Mouse (Mus musculus) C2C12 (cell line): ENCODE measurements around the gene Cox8a. TPM values are rescaled to one million over a fixed set of nuclear protein-coding genes. Genes with fewer than 3 reads are reported as not detected.

Experiments used
- H3K27me3 ChIP-seq: one replicate; pipeline ENCODE4 v1.6.1; 2011; ENCODE audit not compliant: control insufficient read depth, insufficient read depth, insufficient read length
- H3K36me3 ChIP-seq: one replicate; pipeline ENCODE4 v1.6.1; 2011; ENCODE audit not compliant: control insufficient read depth, insufficient read depth
- H3K4me3 ChIP-seq: one replicate; pipeline ENCODE4 v1.5.1; 2011; ENCODE audit warnings: mild to moderate bottlenecking, control low read depth; ENCODE audit not compliant: poor library complexity, insufficient read depth, severe bottlenecking
- H3K79me2 ChIP-seq: one replicate; pipeline ENCODE4 v1.6.1; 2011; ENCODE audit not compliant: control insufficient read depth, insufficient read depth
- H3K79me3 ChIP-seq: one replicate; pipeline ENCODE4 v1.6.1; 2011; ENCODE audit warnings: low read depth, control low read depth
- H3ac ChIP-seq: one replicate; pipeline ENCODE3; 2011; ENCODE audit warnings: low read depth; ENCODE audit not compliant: control insufficient read depth, insufficient read length
- CEBPB ChIP-seq: IDR thresholded peaks from one replicate; pipeline ENCODE4 v1.6.1; 2011; ENCODE audit warnings: low read depth, mild to moderate bottlenecking, control low read depth, moderate library complexity
- CTCF ChIP-seq: IDR thresholded peaks from one replicate; pipeline ENCODE4 v1.5.1; 2011; ENCODE audit not compliant: control insufficient read depth, insufficient read depth, insufficient read length
- FOSL1 ChIP-seq: IDR thresholded peaks from one replicate; pipeline ENCODE4 v1.8.0; 2011; ENCODE audit warnings: mild to moderate bottlenecking, low read length; ENCODE audit not compliant: poor library complexity, insufficient read depth, severe bottlenecking
- MAX ChIP-seq: IDR thresholded peaks from one replicate; pipeline ENCODE4 v1.6.1; 2011; ENCODE audit warnings: mild to moderate bottlenecking, control low read depth
- MYOD1 ChIP-seq: IDR thresholded peaks from one replicate; pipeline ENCODE4 v1.6.1; 2011; ENCODE audit warnings: low read depth; ENCODE audit not compliant: control insufficient read depth, insufficient read length
- MYOG ChIP-seq: IDR thresholded peaks from one replicate; pipeline ENCODE4 v1.6.1; 2011; ENCODE audit not compliant: control insufficient read depth, insufficient read length; ENCODE audit errors: extremely low read depth
- USF1 ChIP-seq: IDR thresholded peaks from one replicate; pipeline ENCODE4 v1.6.1; 2011; ENCODE audit warnings: low read depth, mild to moderate bottlenecking, control low read depth, moderate library complexity
- polyA plus RNA-seq: library from polyadenylated mRNA; unstranded; fragments of >200 nt; fragmentation: generic; extraction: Trizol; gene quantifications from one replicate; pipeline ENCODE4 v1.2.1, GENCODE M21; 2012; ENCODE audit warnings: missing spikeins

The Cox8a gene
- polyA plus RNA-seq, 1 experiment, result 960 TPM

DNA sequence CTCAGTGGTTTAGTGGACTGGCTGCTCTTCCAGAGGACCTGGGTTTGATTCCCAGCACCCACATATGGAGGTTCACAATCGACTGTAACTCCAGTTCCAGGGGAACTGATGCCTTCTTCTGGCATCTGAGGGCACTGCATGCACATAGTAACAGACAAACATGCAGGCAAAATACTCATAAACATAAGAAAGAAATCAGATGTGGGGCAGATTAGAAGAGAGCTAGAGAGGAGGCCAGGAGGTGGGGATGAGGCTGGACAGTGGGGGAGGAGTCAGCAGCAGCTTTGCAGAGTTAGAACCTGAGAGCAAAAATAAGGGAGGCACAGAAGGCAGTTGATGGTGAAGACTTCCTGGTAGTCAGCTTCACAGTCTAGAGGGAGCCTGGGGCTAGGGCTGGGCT is 45.2 kb upstream of the Cox8a start:
- Histone ChIP-seq H3K27me3 (no peaks in the 10 kb centered on the region), H3K79me2 (no peaks in the 10 kb centered on the region), H3K4me3 (no peak overlapping the region), H3K36me3 (no peaks in the 10 kb centered on the region), H3K79me3 (no peaks in the 10 kb centered on the region), H3ac (no peak overlapping the region)
- no peak for TF ChIP-seq CTCF
- no peak for TF ChIP-seq MYOG
- TF ChIP-seq USF1, result no peak
- no peak for TF ChIP-seq MYOD1
- no peak for TF ChIP-seq CEBPB
- TF ChIP-seq MAX, result no peak
- TF ChIP-seq FOSL1, result no peak

GRCm38 (mm10) chr19:7261964-7262363 is 44.5 kb upstream of the Cox8a start:
- Histone ChIP-seq H3K4me3 (no peak overlapping the region), H3K79me3 (no peaks in the 10 kb centered on the region), H3K79me2 (no peaks in the 10 kb centered on the region), H3K27me3 (no peaks in the 10 kb centered on the region), H3ac (no peak overlapping the region), H3K36me3 (no peaks in the 10 kb centered on the region)
- TF ChIP-seq USF1 (no peak), FOSL1 (no peak), MYOG (no peak), MAX (no peak), CEBPB (no peak), CTCF (no peak), MYOD1 (no peak)

DNA sequence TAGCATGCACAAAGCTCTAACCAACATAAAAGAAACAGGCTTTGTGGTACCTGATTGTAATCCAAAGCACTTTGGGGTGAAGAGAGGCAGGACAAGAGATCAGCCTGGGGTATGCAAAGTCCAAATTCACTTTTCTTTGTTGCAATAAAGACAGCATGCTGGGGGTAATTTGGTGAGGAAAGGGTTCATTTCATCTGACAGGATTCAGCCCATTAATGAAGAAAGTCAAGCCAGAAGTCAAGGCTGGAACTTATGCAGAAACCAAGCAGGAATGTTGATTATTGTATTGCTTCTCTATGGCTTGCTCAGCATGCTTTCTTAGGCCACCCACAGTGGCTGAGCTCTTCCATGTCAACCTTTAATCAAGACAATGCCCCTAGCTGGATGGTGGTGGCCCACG is 44.1 kb upstream of the Cox8a start:
- Histone ChIP-seq H3K79me2 (no peaks in the 10 kb centered on the region), H3K4me3 (no peak overlapping the region), H3K27me3 (no peaks in the 10 kb centered on the region), H3K36me3 (no peaks in the 10 kb centered on the region), H3ac (no peak overlapping the region), H3K79me3 (no peaks in the 10 kb centered on the region)
- TF ChIP-seq CEBPB (no peak), MAX (no peak), MYOG (no peak), FOSL1 (no peak), USF1 (no peak), MYOD1 (no peak), CTCF (no peak)

GRCm38 (mm10) chr19:7257881-7258280 is 40.5 kb upstream of the Cox8a start:
- no peaks in the 10 kb centered on the region for H3K79me3 ChIP-seq
- H3ac ChIP-seq, result no peak overlapping the region
- no peak overlapping the region for H3K4me3 ChIP-seq
- H3K36me3 ChIP-seq, result no peaks in the 10 kb centered on the region
- H3K27me3 ChIP-seq, result no peaks in the 10 kb centered on the region
- TF ChIP-seq CEBPB (no peak), MAX (no peak), MYOG (no peak), FOSL1 (no peak), MYOD1 (no peak), CTCF (no peak), USF1 (no peak)
- H3K79me2 ChIP-seq, result no peaks in the 10 kb centered on the region

GRCm38 (mm10) chr19:7246021-7246420 is 28.6 kb upstream of the Cox8a start:
- H3K36me3 ChIP-seq, result no peaks in the 10 kb centered on the region
- no peaks in the 10 kb centered on the region for H3K79me2 ChIP-seq
- H3K4me3 ChIP-seq, result no peak overlapping the region
- no peak overlapping the region for H3ac ChIP-seq
- no peaks in the 10 kb centered on the region for H3K79me3 ChIP-seq
- TF ChIP-seq USF1 (no peak), FOSL1 (no peak), CEBPB (no peak), MYOD1 (no peak), MAX (no peak), MYOG (no peak)
- H3K27me3 ChIP-seq, result no peaks in the 10 kb centered on the region
